Comparison of ENCODE assay signal across 35 mouse cellular contexts in genomic region chr7:41573562-41573961, GRCm38 (mm10). TPM values are rescaled to one million over a fixed set of nuclear protein-coding genes. Genes with fewer than 3 reads are reported as not detected.
"Had no signal": no experiment of that assay in that cellular context is flagged by ENCODE, and none has a peak within 500 bp of the region (broad histone marks: within the 10 kb centered on the region; RNA-seq: fewer than 3 reads in every experiment).

Gm6871 (minus strand) TSS chr7:41573662.

RNA-seq across cellular contexts. Expression of gene Gm6871, which starts in this region (rescaled TPM):
- total RNA-seq: heart, postnatal 10 days; heart, postnatal 14 days; heart, postnatal 25 days; heart, postnatal 36 days; heart, postnatal 4 days; hematopoietic stem cell, adult 5-6 weeks; hindbrain, postnatal 0 days; layer of hippocampus, adult 18-20 months; layer of hippocampus, adult 2 months; layer of hippocampus, adult 8-10 months; layer of hippocampus, postnatal 14 days; layer of hippocampus, postnatal 25 days; layer of hippocampus, postnatal 36 days; left cerebral cortex, adult 18-20 months; left cerebral cortex, adult 2 months; left cerebral cortex, adult 8-10 months had no signal
- polyA plus RNA-seq: heart, embryonic 12.5 days; heart, embryonic 13.5 days; heart, embryonic 14.5 days; heart, embryonic 15.5 days; heart, embryonic 16.5 days; heart, postnatal 0 days; hindbrain, embryonic 10.5 days; hindbrain, embryonic 11.5 days; hindbrain, embryonic 12.5 days; hindbrain, embryonic 13.5 days; hindbrain, embryonic 14.5 days; hindbrain, embryonic 16.5 days; hindbrain, postnatal 0 days; intestine, embryonic 14.5 days; intestine, embryonic 15.5 days; intestine, embryonic 16.5 days; intestine, postnatal 0 days; kidney, adult 2 months; kidney, embryonic 14.5 days; large intestine, adult 2 months had no signal
